Mouse (Mus musculus) G1E (cell line): Measurements from ENCODE around the gene Ppp1r1b.

ENCODE experiments used
- CTCF ChIP-seq: IDR thresholded peaks from 2 replicates; pipeline ENCODE4 v1.5.1; 2012; ENCODE audit warnings: low read depth, low read length, inconsistent platforms, mixed read lengths
- GATA1 ChIP-seq: IDR thresholded peaks from 2 replicates; pipeline ENCODE4 v1.6.1; 2012; ENCODE audit warnings: borderline replicate concordance, low read length, inconsistent platforms, mixed read lengths

GRCm38 (mm10) chr11:98348083-98348961 is at the start of gene Ppp1r1b:
- TF ChIP-seq CTCF (no peak), GATA1 (no peak)
